Mouse (Mus musculus) cerebellum, adult 2 months (tissue): ENCODE data around the gene Csnk1g1. TPM values are rescaled to one million over a fixed set of nuclear protein-coding genes. Genes with fewer than 3 reads are reported as not detected.

Source experiments
- DNase-seq, 2 experiments: peaks; one replicate each; pipeline ENCODE4 v3.0.0; 2021
- H3K27ac ChIP-seq: fragments of 200-500 bp; 2 replicates; pipeline ENCODE4 v1.5.1; 2012; ENCODE audit warnings: low read length, control low read depth, inconsistent platforms; ENCODE audit not compliant: insufficient read depth
- H3K27me3 ChIP-seq: fragments of 200-500 bp; 2 replicates; pipeline ENCODE4 v1.6.1; 2012; ENCODE audit warnings: inconsistent platforms, mild to moderate bottlenecking, low read length, moderate library complexity; ENCODE audit not compliant: control insufficient read depth, insufficient read depth
- H3K4me1 ChIP-seq: fragments of 200-500 bp; 2 replicates; pipeline ENCODE4 v1.6.1; 2011; ENCODE audit warnings: low read length; ENCODE audit not compliant: control insufficient read depth, insufficient read depth
- H3K4me3 ChIP-seq: fragments of 200-500 bp; replicated peaks from 2 replicates; pipeline ENCODE3; 2011; ENCODE audit warnings: mild to moderate bottlenecking, low read depth, low read length, control low read depth; ENCODE audit not compliant: insufficient read depth
- CTCF ChIP-seq: fragments of 200-500 bp; IDR thresholded peaks from 2 replicates; pipeline ENCODE4 v1.5.1; 2011; ENCODE audit warnings: low read depth, mild to moderate bottlenecking, control low read depth, low read length, moderate library complexity, borderline replicate concordance; ENCODE audit not compliant: insufficient read depth
- POLR2A ChIP-seq: fragments of 200-500 bp; IDR thresholded peaks from 2 replicates; pipeline ENCODE4 v1.6.1; 2011; ENCODE audit warnings: low read length, control low read depth, borderline replicate concordance; ENCODE audit not compliant: insufficient read depth
- WGBS: fragments of 180-500 bp; shearing (Covaris S2); methylation state at CpG from one replicate; pipeline ENCODE4 v1.1.7; 2018; 5-methylcytosine and 5-hydroxymethylcytosine counted together
- polyA plus RNA-seq: library from polyadenylated mRNA; depleted of rRNA; stranded (reverse); fragments of >200 nt; gene quantifications from 2 replicates; pipeline ENCODE4 v1.2.3, GENCODE M21; 2012

The Csnk1g1 gene
- polyA plus RNA-seq, 1 experiment: 21.9 TPM

DNA sequence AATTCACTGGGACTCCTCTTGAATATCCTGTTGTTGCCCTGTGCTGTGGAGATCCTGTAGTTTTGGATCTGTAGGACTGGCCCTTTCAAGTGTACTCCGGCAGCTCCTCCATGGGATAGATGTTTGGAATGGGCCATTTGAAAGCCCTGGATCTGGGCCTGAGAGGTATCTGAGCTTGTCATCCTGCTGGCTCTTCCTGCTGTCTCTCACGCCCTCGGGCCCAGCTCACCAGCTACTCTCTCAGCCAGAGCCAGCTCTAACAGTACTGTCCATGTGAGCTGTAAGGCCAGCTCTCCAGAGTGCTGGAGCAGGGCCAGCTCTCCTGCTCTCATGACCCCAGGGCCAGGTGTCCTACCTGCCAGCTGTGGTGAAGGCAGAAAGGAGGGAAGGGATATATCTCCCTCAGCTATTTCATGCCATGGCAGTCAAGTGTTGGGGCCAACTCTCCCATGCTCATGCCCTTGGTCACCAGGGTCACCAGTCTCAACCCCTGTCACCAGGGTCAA lies 42.4 kb downstream of the Csnk1g1 start:
- H3K27me3 ChIP-seq: no peaks in the 10 kb centered on the region
- no peak overlapping the region for H3K27ac ChIP-seq
- H3K4me3 ChIP-seq: no peak overlapping the region
- WGBS: 10% methylated on average over 3 of the region's 3 CpGs
- H3K4me1 ChIP-seq: peaks cover 4% of the 10 kb centered on the region
- no peak for TF ChIP-seq POLR2A
- TF ChIP-seq CTCF: no peak
- peak; percentile 15 to 16 for DNase-seq

GRCm38 (mm10) chr9:65970009-65970408 lies 61.3 kb downstream of the Csnk1g1 start:
- TF ChIP-seq POLR2A: no peak
- no peak for TF ChIP-seq CTCF
- no peaks in the 10 kb centered on the region for H3K27me3 ChIP-seq
- H3K27ac ChIP-seq: no peak overlapping the region
- no peak for DNase-seq
- H3K4me1 ChIP-seq: peaks cover 3% of the 10 kb centered on the region; the same call in 1 of the 2 replicates
- no peak overlapping the region for H3K4me3 ChIP-seq
- WGBS: 74% methylated on average over 3 of the region's 3 CpGs

DNA sequence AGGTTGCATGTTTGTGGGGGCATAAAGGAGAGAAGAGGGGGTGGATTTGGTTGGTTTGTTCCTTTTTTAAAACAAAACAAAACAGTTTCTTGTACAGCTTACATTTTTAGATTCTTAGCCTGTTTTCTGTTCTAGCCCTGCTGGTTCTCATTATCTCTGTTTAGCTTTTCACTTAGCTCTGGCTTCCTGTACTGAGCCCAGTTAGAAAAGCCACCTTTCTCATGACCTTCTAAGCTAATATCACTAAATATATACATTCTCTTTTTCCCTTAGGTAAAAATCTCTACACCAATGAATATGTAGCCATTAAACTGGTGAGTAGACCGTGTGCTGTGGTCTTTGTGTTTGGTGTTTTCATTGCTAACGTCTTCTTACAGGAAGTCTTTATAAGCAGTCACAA lies 64.5 kb downstream of the Csnk1g1 start:
- Histone ChIP-seq H3K27ac (no peak overlapping the region), H3K4me3 (no peak overlapping the region), H3K4me1 (peaks cover 3% of the 10 kb centered on the region; the same call in 1 of the 2 replicates), H3K27me3 (no peaks in the 10 kb centered on the region)
- WGBS: 88% methylated on average over 2 of the region's 2 CpGs
- no peak for TF ChIP-seq POLR2A
- no peak for TF ChIP-seq CTCF
- DNase-seq: no peak

DNA sequence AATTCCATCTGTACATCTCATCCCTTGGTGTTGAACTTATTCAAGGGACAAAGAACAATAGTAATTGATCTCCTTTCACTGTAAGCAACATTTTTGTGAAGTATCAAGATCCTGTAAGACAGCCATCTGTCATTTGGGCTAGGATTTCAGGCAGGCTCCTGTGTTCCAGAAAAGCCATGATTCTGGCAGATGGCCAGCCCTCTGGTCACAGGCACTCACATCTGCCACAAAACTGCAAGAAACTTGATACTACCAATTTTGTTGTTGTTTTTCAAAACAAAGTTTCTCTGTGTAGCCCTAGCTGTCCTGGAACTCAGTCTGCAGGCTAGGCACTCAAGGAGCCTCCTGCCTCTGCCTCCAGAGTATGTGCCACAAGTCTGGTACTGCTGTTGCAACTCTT lies 67.2 kb downstream of the Csnk1g1 start:
- DNase-seq: peak; percentile 42 to 59
- Histone ChIP-seq H3K27ac (no peak overlapping the region), H3K4me3 (no peak overlapping the region), H3K4me1 (peaks cover 3% of the 10 kb centered on the region; the same call in 1 of the 2 replicates), H3K27me3 (no peaks in the 10 kb centered on the region)
- TF ChIP-seq CTCF: no peak
- TF ChIP-seq POLR2A: no peak

- no peak for TF ChIP-seq POLR2A
- TF ChIP-seq CTCF: no peak
- Histone ChIP-seq H3K27ac (no peak overlapping the region), H3K4me3 (no peak overlapping the region), H3K27me3 (no peaks in the 10 kb centered on the region), H3K4me1 (no peaks in the 10 kb centered on the region)
- WGBS: 78% methylated on average over 1 of the region's 1 CpGs
- DNase-seq: no peak
Measured at GRCm38 (mm10) chr9:65982841-65983240, 74.1 kb downstream of the Csnk1g1 start.

GRCm38 (mm10) chr9:65987021-65987420 lies 78.3 kb downstream of the Csnk1g1 start:
- no peak overlapping the region for H3K4me3 ChIP-seq
- no peak for DNase-seq
- H3K27ac ChIP-seq: no peak overlapping the region
- WGBS: 79% methylated on average over 5 of the region's 5 CpGs
- H3K4me1 ChIP-seq: no peaks in the 10 kb centered on the region
- TF ChIP-seq POLR2A: no peak
- TF ChIP-seq CTCF: no peak
- H3K27me3 ChIP-seq: no peaks in the 10 kb centered on the region

DNA sequence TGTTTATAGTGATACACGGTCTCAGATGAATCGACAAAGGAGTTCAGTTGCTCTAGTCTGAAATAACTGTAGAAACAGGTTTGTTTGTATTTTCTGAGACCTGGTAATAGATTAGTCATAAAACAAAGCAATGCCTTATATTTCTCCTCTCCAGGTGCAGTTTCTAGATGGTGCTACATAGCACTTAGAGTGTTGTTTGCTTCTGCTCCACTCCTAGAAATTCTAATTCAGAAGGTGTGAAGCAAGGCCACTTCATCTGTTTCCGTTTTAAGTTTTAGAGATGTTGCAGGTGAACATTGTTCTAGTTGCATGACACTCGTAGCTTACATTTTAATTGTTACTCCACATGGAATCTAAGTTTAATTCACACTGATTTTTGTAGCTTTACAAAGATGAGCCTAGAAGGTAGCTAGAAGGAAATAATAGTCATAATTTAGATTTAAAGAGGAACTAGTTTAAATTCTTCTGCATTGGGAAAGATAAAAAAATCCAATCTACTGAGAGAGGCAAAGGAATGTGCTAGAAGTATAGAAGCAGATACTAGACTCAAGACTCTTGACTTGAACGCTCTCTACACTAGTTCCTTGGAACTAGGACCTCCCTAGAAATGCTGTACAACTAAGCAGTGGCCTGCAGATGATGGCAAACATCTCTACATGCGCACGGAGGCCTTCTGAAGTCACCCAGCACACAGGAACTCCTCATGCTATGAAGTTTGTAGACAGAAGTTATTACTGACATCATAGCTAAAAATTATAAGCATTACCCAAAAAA lies 87.1 kb downstream of the Csnk1g1 start:
- H3K4me3 ChIP-seq: no peak overlapping the region
- TF ChIP-seq POLR2A (no peak), CTCF (no peak)

DNA sequence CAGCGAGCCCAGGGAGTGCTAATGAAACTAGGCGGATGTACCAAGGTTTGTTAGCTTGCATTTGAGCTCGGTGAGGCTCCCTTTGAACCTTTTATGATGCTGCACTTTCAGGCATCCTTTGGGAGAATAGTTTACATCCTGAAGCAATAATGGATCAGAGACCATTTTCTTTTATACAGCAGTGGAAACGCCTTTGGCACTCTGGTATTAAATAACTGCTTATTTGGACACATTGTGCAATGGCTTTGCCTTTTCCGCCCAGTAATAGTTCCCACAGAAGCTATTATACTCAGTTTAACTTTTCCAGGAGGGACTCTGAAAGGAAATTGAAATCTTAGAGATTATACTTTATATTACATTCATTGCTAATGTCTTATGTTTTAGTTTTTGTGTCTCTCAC lies 90.2 kb downstream of the Csnk1g1 start:
- no peaks in the 10 kb centered on the region for H3K4me1 ChIP-seq
- H3K27ac ChIP-seq: no peak overlapping the region
- no peaks in the 10 kb centered on the region for H3K27me3 ChIP-seq
- no peak for DNase-seq
- 61% methylated on average over 5 of the region's 5 CpGs for WGBS
- no peak for TF ChIP-seq POLR2A
- H3K4me3 ChIP-seq: no peak overlapping the region

More for the DNA sequence above, 87.1 kb downstream of the Csnk1g1 start:
- 96% methylated on average over 7 of the region's 7 CpGs for WGBS
- Histone ChIP-seq H3K27me3 (no peaks in the 10 kb centered on the region), H3K4me1 (no peaks in the 10 kb centered on the region), H3K27ac (no peak overlapping the region)
- no peak for DNase-seq
